Mouse (Mus musculus) brain, adult 10 weeks (tissue): ENCODE results near the gene Gm15085. TPM values are rescaled to one million over a fixed set of nuclear protein-coding genes. Genes with fewer than 3 reads are reported as not detected.

Source experiments
- polyA plus RNA-seq: library from polyadenylated mRNA; stranded (reverse); fragments of 350-450 nt; fragmentation: Illumina TruSeq; extraction: RNeasy Lipid Tissue Mini Kit (QIAGEN cat#74804); gene quantifications from one replicate; pipeline ENCODE4 v1.2.3, GENCODE M21; 2015; ENCODE audit warnings: low read depth, low replicate concordance

Gene Gm15085
- polyA plus RNA-seq: not detected

DNA sequence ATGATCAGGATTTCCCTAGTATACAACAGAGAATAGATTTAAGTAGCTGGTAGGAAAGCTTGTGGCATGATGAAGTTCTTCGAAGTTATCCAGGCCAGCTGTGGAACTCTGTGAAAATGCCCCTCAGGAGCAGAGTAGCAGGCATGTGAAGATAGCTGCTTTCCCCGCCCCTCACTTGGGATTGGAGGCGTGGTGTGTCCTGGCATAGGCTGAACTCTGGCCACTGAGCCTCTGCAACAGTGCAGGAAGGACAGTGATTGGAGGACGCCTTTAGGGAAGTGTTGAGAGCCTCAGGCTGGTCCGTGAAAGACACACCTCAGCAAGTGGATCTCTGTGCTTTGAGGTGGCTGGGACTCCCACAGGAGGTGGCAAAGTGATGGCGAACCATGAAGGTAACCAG lies at the start of gene Gm15085:
TSS of gene Gm15085 (plus strand) at position 301 of the 400 bp plus-strand sequence.

Other genes with a start within 250 kb of the Gm15085 start
- not detected for gene Gm15093, start 175.2 kb upstream of the Gm15085 start, polyA plus RNA-seq
- gene Gm10439, start 147.0 kb downstream of the Gm15085 start, polyA plus RNA-seq: not detected